Mouse (Mus musculus): ENCODE data around the gene Spink4. TPM values are rescaled to one million over a fixed set of nuclear protein-coding genes. Genes with fewer than 3 reads are reported as not detected.

The Spink4 gene
- polyA plus RNA-seq, 1 experiment, result not detected

DNA sequence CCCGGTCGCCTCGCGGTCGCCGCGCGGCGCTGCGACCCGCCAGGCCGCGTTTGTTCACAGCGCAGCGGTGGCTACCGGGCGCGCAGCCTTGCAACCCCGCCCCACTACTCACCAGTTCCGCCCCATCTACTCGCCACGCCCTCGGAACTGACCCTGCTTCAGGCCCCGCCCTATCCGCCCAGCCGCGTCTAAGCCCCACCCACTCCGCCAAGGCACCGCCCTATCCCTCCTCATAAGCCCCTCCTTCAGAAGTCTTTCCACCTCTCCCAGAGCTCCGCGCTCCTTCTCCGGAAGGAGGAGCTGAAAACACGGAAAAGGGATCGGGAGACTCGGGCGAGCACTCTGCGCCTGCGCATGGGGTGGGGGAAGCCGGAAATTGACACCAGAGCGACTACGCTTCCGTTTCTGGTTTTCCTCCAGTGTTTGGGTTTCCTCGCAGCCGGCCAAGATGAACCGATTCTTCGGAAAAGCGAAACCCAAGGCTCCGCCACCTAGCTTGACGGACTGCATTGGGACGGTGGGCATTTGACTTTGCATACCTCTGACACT lies 28.4 kb downstream of the Spink4 start, which contains the start of the genes Bag1 and Chmp5:
Bag1 (minus strand) TSS at position 135 of the 549 bp plus-strand sequence.
Chmp5 (plus strand) TSS at position 248 of the 549 bp plus-strand sequence.
- no peak for TF ChIP-seq CTCF (IDR thresholded peaks at IDR 0.05; ENCODE audit: low read depth, low read length)
- TF ChIP-seq POLR2A (IDR thresholded peaks at IDR 0.05; ENCODE audit: borderline replicate concordance, low read depth, low read length), result peak; percentile 62; the same call in 1 of the 2 replicates
- Histone ChIP-seq H3K4me1 (ENCODE audit: control insufficient read depth, insufficient read depth, low read length) (peaks cover 17% of the 10 kb centered on the region), H3K4me3 (ENCODE audit: insufficient read depth, low read length) (peak within 1 kb of the TSS; percentile 89), H3K27ac (ENCODE audit: insufficient read depth, low read depth, low read length) (peak within 1 kb of the TSS; percentile 68)

DNA sequence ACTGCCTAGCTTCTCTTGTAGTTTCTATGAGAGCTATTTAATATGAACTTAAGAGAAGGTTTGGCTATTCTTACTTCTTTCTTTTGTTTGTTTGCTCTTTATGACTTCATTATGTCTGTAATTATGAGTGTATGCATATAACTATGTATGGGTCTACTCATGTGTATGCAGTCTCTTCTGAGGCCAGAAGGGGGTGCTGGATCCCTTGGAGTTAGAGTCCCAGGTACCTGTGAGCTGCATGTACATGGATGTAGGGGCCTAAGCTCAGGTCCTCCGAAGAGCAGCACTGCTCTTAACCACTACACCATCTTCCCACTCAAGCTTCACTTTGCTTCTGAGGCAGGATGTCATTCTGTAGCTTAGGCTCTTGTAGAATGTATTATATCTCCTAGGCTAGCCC lies 33.7 kb downstream of the Spink4 start:
- Histone ChIP-seq H3K27ac (ENCODE audit: insufficient read depth, low read depth, low read length) (no peak overlapping the region), H3K4me1 (ENCODE audit: control insufficient read depth, insufficient read depth, low read length) (peaks cover 5% of the 10 kb centered on the region), H3K4me3 (ENCODE audit: insufficient read depth, low read length) (no peak overlapping the region)
- 0 out of 2 replicates have a peak, but pooled peaks have one; percentile 28 for TF ChIP-seq CTCF (IDR thresholded peaks at IDR 0.05; ENCODE audit: low read depth, low read length)
- TF ChIP-seq POLR2A (IDR thresholded peaks at IDR 0.05; ENCODE audit: borderline replicate concordance, low read depth, low read length), result no peak

DNA sequence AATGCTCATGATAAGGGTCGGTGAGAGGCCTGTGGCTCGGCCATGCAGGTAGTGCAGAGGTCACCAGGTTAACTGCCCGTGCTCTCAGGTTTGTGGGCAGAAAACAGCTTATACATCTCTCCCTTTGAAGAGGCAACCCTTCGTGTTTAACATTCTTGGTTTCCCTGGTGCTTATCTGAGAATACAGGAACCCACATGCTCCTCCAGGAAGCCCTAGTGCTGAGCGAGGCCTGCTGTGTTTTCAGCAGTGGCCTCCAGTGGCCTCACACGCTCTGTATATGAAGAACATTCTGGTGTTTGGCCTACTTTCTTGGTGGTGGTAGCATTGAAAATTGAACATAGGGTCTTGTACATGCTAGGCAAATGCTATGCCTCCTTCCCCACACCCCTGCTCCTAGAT lies 36.1 kb downstream of the Spink4 start:
- Histone ChIP-seq H3K4me3 (ENCODE audit: insufficient read depth, low read length) (no peak overlapping the region), H3K4me1 (ENCODE audit: control insufficient read depth, insufficient read depth, low read length) (no peaks in the 10 kb centered on the region), H3K27ac (ENCODE audit: insufficient read depth, low read depth, low read length) (no peak overlapping the region)
- TF ChIP-seq POLR2A (IDR thresholded peaks at IDR 0.05; ENCODE audit: borderline replicate concordance, low read depth, low read length) (no peak), CTCF (IDR thresholded peaks at IDR 0.05; ENCODE audit: low read depth, low read length) (no peak)

DNA sequence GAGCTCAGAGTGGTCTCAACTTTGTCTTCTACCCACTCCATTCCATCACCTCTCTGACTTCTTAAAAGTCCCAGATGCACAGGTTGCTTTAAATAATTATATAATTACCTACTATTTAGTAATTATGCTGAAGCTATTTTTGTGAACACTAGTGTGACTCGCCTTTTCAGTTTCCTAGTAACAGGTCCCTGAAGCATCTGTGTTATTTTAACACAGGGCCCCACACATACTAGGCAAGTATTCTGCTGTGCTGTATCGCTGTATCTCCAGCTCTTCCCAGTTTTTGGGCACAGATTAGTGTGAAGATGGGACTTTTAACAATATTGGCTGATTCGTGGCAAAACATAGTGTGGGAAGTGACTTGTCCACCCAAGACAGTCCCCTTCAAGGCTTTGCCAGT lies 43.7 kb downstream of the Spink4 start:
- TF ChIP-seq POLR2A (IDR thresholded peaks at IDR 0.05; ENCODE audit: borderline replicate concordance, low read depth, low read length) (no peak), CTCF (IDR thresholded peaks at IDR 0.05; ENCODE audit: low read depth, low read length) (no peak)
- H3K27ac ChIP-seq (ENCODE audit: insufficient read depth, low read depth, low read length), result no peak overlapping the region
- no peak overlapping the region for H3K4me3 ChIP-seq (ENCODE audit: insufficient read depth, low read length)
- H3K4me1 ChIP-seq (ENCODE audit: control insufficient read depth, insufficient read depth, low read length), result peaks cover 12% of the 10 kb centered on the region

DNA sequence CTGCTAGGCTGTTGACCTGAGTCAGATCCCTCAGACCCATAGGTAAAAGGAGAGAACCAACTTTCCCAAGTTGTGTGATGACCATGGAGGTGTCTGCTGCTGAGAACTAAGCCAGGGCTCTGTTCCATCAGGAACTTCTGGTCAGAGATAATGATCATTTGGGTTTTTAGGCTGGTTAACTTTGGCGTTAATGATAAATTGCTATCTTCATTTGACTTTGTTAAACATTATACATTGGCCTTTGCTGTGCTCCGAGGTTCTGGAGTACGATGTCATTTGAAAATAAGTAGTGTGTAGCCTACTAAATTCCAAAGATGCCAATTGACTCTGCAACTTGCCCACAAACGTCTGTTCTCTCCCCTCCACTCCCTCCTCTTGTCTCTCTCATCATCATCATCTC lies 49.3 kb downstream of the Spink4 start:
- Histone ChIP-seq H3K4me1 (ENCODE audit: control insufficient read depth, insufficient read depth, low read length) (peaks cover 19% of the 10 kb centered on the region), H3K4me3 (ENCODE audit: insufficient read depth, low read length) (no peak overlapping the region), H3K27ac (ENCODE audit: insufficient read depth, low read depth, low read length) (no peak overlapping the region)
- TF ChIP-seq POLR2A (IDR thresholded peaks at IDR 0.05; ENCODE audit: borderline replicate concordance, low read depth, low read length) (no peak), CTCF (IDR thresholded peaks at IDR 0.05; ENCODE audit: low read depth, low read length) (no peak)

DNA sequence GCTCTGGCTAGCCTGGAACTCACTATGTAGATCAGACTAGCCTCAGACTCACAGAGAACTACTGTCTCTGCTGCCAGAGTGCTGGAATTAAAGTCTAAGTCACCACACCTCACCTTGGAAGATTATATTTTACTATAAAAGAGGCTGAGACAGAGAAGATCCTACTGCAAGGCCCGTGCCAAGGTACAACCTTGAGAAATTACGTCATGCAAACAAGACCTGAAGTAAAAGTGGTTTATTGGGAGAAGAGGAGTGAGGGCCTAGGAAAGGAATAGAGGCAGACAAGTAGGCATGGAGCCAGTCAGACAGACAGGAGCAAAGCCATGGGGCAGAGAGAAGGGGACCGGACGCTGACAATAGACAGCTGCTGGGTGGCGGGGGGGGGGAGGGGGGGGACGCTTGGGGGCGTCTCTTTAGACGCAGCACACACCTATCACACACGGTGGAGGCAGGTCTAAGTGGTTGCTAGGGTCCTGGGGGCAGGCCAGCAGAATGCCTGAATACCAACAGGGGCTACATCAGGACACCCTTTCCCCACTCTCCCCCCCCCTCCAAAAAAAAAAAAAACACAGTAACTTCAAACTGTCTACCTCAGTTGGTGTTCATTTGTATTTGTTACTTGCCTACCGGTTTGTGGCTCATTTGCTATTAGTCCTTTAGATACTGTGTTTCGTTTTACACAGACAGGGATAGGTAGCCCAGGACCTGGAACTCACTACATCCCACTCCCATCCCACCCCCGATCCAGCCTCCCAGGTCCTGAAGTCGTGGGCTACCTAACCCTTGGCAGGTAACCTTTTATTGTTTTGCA lies 50.1 kb downstream of the Spink4 start:
- TF ChIP-seq CTCF (IDR thresholded peaks at IDR 0.05; ENCODE audit: low read depth, low read length) (no peak), POLR2A (IDR thresholded peaks at IDR 0.05; ENCODE audit: borderline replicate concordance, low read depth, low read length) (no peak)
- Histone ChIP-seq H3K4me1 (ENCODE audit: control insufficient read depth, insufficient read depth, low read length) (peaks cover 19% of the 10 kb centered on the region), H3K27ac (ENCODE audit: insufficient read depth, low read depth, low read length) (peak overlapping the region; percentile 73), H3K4me3 (ENCODE audit: insufficient read depth, low read length) (peak overlapping the region; percentile 92)

DNA sequence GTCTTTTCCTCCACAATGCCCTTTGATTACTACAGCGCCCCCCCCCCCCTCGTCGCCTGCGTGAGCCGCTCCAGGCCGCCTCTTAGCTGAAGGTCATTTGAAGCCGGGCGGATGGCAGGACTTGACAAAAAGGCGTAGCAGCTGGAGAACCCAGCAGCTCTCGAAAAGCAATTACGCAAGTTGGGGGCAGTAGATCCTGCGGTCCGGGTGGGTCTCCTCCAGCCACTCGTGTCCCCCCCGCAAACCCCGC lies 50.7 kb downstream of the Spink4 start:
- Histone ChIP-seq H3K27ac (ENCODE audit: insufficient read depth, low read depth, low read length) (peak overlapping the region; percentile 73), H3K4me3 (ENCODE audit: insufficient read depth, low read length) (peak overlapping the region; percentile 92), H3K4me1 (ENCODE audit: control insufficient read depth, insufficient read depth, low read length) (peaks cover 24% of the 10 kb centered on the region)
- TF ChIP-seq POLR2A (IDR thresholded peaks at IDR 0.05; ENCODE audit: borderline replicate concordance, low read depth, low read length) (no peak), CTCF (IDR thresholded peaks at IDR 0.05; ENCODE audit: low read depth, low read length) (no peak)

DNA sequence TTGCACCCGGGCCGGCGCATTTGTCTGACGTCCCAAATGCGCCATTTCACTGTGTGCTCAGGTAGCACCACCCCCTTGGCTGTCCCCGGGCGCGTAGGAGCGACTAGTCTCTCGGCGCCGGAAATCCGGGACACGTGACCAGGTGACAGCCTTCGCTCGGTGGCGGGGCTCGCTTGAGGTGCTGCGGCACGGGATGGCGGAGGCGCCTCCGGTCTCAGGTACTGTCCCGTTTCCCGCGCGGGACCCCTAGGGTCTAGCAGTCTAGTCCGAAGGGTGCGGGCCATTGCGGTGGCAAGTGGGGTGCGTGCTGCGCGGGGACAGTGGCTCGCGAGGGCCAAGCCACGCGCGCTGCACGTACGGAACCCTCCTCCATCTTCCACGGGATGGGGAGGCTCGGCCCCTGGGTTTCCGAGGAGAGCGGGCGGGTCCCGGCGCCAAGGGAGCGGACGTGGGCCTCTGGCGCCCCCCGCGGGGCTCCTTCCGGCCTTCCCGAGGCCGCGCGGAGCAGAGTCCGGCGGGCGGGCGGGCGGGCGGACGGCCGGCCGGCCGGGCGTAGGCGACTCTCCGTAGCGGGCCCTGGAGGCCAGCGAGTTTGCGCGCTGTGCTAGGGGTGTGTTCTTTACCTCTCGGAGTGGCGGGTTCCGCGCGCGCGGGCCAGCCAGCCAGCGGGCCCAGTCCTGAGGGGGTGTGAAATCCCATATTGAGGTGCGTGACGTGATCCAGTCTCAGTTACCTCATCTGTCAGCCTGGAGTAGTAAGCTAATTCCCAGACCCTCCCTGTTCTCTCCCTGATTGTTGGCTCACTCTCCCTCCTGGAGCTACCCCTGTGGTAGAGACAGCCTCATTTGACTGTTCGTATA lies 51.2 kb downstream of the Spink4 start, which contains the start of gene Nfx1:
Nfx1 (plus strand) TSS at position 65 of the 860 bp plus-strand sequence.
- TF ChIP-seq CTCF (IDR thresholded peaks at IDR 0.05; ENCODE audit: low read depth, low read length), result no peak
- no peak for TF ChIP-seq POLR2A (IDR thresholded peaks at IDR 0.05; ENCODE audit: borderline replicate concordance, low read depth, low read length)
- H3K27ac ChIP-seq (ENCODE audit: insufficient read depth, low read depth, low read length), result peak within 1 kb of the TSS; percentile 73
- H3K4me1 ChIP-seq (ENCODE audit: control insufficient read depth, insufficient read depth, low read length), result peaks cover 28% of the 10 kb centered on the region
- H3K4me3 ChIP-seq (ENCODE audit: insufficient read depth, low read length), result peak within 1 kb of the TSS; percentile 92

DNA sequence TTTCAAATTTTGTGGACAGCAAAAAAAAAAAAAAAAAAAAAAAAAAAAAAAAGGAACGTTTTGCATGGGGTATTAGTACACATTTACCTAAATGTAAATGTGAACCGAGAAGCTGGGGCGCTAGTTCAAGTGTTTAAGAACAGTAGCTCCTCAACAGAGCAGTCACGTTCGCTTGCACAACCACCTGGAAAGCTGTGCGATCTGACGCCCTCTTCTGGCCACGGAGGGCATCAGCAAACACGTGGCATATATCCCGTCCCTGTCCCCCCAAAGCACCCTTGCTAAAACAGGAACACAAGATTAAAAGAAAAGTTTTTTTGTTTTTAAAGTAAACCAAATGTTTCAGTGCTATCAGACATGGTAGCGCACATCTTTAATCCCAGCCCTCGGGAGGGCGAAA lies 51.9 kb downstream of the Spink4 start:
- Histone ChIP-seq H3K27ac (ENCODE audit: insufficient read depth, low read depth, low read length) (peak overlapping the region; percentile 73), H3K4me1 (ENCODE audit: control insufficient read depth, insufficient read depth, low read length) (peaks cover 28% of the 10 kb centered on the region), H3K4me3 (ENCODE audit: insufficient read depth, low read length) (peak overlapping the region; percentile 92)
- TF ChIP-seq CTCF (IDR thresholded peaks at IDR 0.05; ENCODE audit: low read depth, low read length) (peak; percentile 97), POLR2A (IDR thresholded peaks at IDR 0.05; ENCODE audit: borderline replicate concordance, low read depth, low read length) (no peak)
